Mouse (Mus musculus) layer of hippocampus, adult 2 months (tissue): ENCODE measurements at regions not wholly inside any gene's neighbourhood (a gene's known extent, or its start where the extent isn't known, plus 50 kb on each side); places are given as distances from the start of the nearest gene placed in this dataset.
A peak's percentile ranks its signal among the peaks of the same experiment; 100 is the strongest.
"Not testable (repeated sequence)": the region's sequence is repeated elsewhere in the genome, so short reads cannot be mapped to it uniquely, and the experiment has no call there.

Experiments
- DNase-seq, 2 experiments: peaks; one replicate each; pipeline ENCODE4 v3.0.0; 2022; ENCODE audit warnings: low spot score in 2 of 2
- H3K27ac ChIP-seq: fragments of 200-600 bp; 2 replicates; pipeline ENCODE4 v1.8.1; 2022
- H3K4me3 ChIP-seq: fragments of 200-600 bp; 2 replicates; pipeline ENCODE4 v1.8.1; 2022; ENCODE audit warnings: mild to moderate bottlenecking
- CTCF ChIP-seq: fragments of 200-600 bp; conservative IDR thresholded peaks from 2 replicates; pipeline ENCODE4 v1.8.1; 2022; ENCODE audit warnings: antibody characterized with exemption, mild to moderate bottlenecking, moderate library complexity

DNA sequence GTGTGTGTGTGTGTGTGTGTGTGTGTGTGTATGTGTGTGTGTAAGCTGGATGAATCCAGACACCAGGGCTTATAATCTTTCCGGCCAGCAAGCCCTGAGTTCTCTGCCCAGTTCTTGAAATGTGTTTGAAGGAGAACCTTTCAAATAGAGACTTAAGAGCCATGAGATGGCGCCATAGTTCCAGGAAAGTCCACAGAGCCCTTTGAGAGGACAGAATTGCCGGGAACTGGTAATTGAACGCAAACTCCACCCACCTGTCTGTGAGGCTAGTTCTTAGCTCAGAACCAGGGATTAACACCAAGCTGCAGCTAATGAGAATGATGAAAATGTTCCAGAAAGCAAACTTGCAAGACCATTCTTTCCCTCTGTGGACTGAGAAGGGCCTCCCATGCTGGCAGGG lies 72.2 kb downstream of the Trim42 start:
- peak; percentile 79 for TF ChIP-seq CTCF
- H3K27ac ChIP-seq: peak overlapping the region; percentile 67; the same call in 1 of the 2 replicates
- peak; percentile 69 to 70 for DNase-seq
- H3K4me3 ChIP-seq: no peak overlapping the region

DNA sequence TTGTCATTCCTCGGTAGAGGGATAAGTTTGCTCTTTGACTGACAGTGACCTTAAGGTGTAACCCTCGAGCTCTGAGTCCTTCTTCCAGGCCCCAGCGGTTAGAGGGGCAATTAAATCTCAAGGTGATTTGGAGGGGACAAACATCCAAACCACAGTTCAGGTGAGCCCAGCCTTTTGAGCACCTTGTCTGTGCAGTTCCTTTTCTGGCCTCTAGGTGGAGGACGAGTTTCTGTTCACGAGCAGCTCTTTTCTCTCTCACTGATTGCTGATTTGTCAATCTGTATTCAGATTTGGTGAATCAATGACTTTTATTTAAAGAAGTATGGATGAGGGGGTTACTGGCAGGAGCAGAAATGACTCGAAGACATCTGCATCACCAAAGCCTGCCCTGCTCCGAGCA lies 74.0 kb downstream of the Trim42 start:
- DNase-seq: peak in 1 of 2 experiments; percentile 59
- Histone ChIP-seq H3K4me3 (no peak overlapping the region), H3K27ac (peak overlapping the region; percentile 28)
- peak; percentile 89 for TF ChIP-seq CTCF

- DNase-seq: no peak
- no peak overlapping the region for H3K4me3 ChIP-seq
- peak; percentile 39 for TF ChIP-seq CTCF
- no peak overlapping the region for H3K27ac ChIP-seq
These were observed 77.9 kb downstream of the Trim42 start for GRCm38 (mm10) chr9:97291870-97292269.

DNA sequence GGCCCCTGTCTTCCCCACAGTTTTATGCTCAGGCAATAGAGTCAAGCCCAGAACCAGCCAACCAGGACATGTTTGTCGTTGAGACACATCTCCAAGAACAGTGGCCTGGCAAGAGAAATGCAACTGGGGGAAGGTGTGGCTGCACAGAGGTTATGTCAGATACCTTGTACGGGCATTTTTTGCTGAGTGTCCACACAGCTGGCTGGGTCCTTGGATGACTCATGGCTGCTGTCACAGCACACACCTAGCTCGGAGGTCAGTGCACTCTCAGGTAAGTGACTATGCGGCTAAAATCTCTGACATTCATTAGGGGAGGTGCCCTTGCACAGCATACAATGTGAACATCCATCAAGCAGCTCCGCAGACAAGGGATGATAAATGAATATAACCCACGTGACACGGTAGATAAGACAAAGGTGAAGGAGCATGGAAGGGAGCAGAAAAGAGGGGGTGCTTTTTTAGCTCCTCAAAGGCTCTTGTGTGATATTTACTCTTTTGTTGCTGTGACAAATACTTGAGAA lies 85.4 kb downstream of the Trim42 start:
- TF ChIP-seq CTCF: no peak
- H3K27ac ChIP-seq: no peak overlapping the region
- no peak overlapping the region for H3K4me3 ChIP-seq
- DNase-seq: no peak

DNA sequence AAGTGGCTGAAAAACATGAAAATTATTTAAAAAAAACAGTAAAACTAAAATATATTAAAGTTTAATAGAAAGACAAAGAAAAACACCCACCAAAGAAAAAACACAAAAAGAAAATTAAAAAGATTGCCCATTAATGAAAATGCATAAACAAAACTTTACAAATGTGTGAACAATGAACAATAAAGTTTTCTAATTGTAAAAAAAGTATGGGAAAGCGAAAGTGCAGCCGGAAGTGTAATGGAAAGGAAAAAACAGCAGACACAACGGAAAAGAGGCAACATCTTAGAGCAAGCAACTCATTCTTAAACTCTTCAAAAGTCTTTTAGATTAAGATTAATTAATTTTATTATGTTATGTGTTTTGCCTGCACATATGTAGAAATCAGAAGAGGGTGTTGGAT lies 87.7 kb downstream of the Trim42 start:
- TF ChIP-seq CTCF: no peak
- Histone ChIP-seq H3K27ac (no peak overlapping the region), H3K4me3 (no peak overlapping the region)
- DNase-seq: no peak

DNA sequence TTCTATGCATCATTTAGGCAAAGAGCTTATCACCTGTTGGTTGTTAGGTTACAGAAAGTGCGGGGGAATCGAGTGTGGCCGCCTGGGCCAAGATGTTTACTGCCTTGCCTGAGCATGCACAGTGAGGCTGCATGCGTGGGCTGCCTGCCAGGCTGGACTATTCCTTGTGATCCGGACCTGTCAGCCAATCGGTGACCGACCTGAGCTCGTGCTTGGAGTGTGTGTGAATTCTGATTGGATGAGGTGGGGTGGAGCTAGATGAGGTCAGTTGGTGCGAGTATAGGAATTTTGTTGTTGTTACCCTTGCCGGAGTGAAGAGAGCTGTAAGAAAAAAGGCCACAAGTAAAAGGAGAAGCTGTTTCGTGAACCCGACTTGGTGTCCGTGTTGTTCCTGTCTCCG lies 94.3 kb downstream of the Trim42 start:
- not testable (repeated sequence) for H3K4me3 ChIP-seq, DNase-seq, H3K27ac ChIP-seq

DNA sequence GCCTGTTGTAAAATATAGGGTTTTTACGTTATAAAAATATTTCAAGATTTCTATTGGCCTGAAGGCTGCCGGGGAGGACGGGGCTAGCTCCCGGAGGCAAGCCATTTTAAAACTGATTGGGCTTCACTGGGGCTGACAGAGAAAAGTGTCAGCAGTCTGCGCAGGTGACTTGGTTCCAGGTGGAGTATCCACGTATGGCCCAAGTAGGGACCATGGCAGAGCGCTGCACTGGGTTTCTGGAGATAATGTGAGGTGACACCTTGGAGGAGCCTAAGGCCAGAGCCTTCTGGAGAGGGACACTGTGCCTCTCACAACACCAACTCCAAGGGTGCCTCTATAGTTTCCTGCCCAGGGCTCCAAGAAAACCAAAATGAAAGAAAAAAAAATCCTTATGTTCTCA lies 95.9 kb downstream of the Trim42 start:
- DNase-seq: no peak
- Histone ChIP-seq H3K4me3 (no peak overlapping the region), H3K27ac (no peak overlapping the region)
- no peak for TF ChIP-seq CTCF

GRCm38 (mm10) chr9:97272061-97272460 lies 97.7 kb downstream of the Trim42 start:
- Histone ChIP-seq H3K27ac (no peak overlapping the region), H3K4me3 (no peak overlapping the region)
- DNase-seq: no peak
- no peak for TF ChIP-seq CTCF

DNA sequence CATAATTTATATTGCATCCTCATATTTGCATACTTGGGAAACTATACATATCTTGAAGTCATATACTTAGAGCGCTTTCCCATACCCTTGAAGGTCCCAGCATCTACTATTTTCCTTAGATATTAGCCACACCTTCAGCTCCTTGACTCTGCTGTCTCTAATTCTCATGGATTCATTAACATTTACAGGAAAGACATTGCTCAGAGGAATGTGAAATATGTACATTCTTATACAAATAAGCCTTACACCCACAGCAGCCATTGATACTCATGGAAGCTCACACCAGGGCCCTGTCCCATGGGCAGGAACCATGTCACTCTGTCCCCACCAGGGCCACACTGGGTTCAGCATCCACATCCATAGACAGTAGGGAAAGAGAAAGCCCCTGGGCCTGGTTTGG lies 122.1 kb downstream of the Trim42 start:
- no peak overlapping the region for H3K27ac ChIP-seq
- H3K4me3 ChIP-seq: no peak overlapping the region
- no peak for TF ChIP-seq CTCF
- DNase-seq: no peak

GRCm38 (mm10) chr9:97226074-97226473 lies 115.1 kb upstream of the Slc25a36 start:
- TF ChIP-seq CTCF: no peak
- Histone ChIP-seq H3K27ac (no peak overlapping the region), H3K4me3 (no peak overlapping the region)
- no peak for DNase-seq

GRCm38 (mm10) chr9:97224549-97224948 lies 113.6 kb upstream of the Slc25a36 start:
- no peak overlapping the region for H3K27ac ChIP-seq
- no peak overlapping the region for H3K4me3 ChIP-seq
- no peak for DNase-seq
- no peak for TF ChIP-seq CTCF

DNA sequence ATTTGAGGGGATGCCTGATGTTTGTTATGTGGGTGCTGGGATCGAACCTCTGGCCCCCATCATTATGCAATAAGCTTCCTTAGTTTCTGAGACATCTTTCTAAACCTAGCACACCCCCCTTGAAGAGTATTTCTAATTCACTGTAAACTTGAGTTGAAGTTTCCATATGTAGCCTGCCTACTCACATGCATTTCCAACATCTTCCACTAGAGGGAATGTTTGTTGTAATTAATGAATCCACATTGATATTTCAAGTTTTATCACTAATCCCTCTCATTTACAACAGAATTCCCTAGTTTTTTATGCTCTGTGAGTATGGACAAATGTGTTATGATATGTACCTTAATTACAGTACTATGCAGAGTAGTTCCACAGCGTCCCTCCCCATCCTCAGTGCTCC lies 103.8 kb upstream of the Slc25a36 start:
- Histone ChIP-seq H3K27ac (no peak overlapping the region), H3K4me3 (no peak overlapping the region)
- peak; percentile 90 for TF ChIP-seq CTCF
- peak in 1 of 2 experiments; percentile 31 for DNase-seq

- no peak overlapping the region for H3K27ac ChIP-seq
- H3K4me3 ChIP-seq: peak overlapping the region; percentile 39
- DNase-seq: no peak
- TF ChIP-seq CTCF: no peak
These were observed 79.4 kb upstream of the Slc25a36 start for GRCm38 (mm10) chr9:97190321-97190860.

GRCm38 (mm10) chr9:97189646-97190045 lies 78.7 kb upstream of the Slc25a36 start:
- no peak for DNase-seq
- TF ChIP-seq CTCF: no peak
- no peak overlapping the region for H3K4me3 ChIP-seq
- H3K27ac ChIP-seq: no peak overlapping the region
